Mouse (Mus musculus) cerebellum, adult 11 months (tissue): ENCODE results near the gene Olfr954.

Experiments
- DNase-seq: peaks from one replicate; pipeline ENCODE4 v3.0.0; 2022

The Olfr954 gene

GRCm38 (mm10) chr9:39456401-39456800 is at the start of gene Olfr954:
Gene Olfr954, plus strand, starts transcription at chr9:39456701.
- no peak for DNase-seq

GRCm38 (mm10) chr9:39427048-39427447 is 29.5 kb upstream of the Olfr954 start, which contains the start of gene Olfr952:
Gene Olfr952, minus strand, starts transcription at chr9:39427148.
- DNase-seq, result no peak

GRCm38 (mm10) chr9:39471844-39472243 is 15.3 kb downstream of the Olfr954 start, which contains the start of gene Olfr955:
Gene Olfr955, minus strand, starts transcription at chr9:39471944.
- no peak for DNase-seq

- DNase-seq, result no peak
Observed at GRCm38 (mm10) chr9:39493895-39494294, 37.4 kb downstream of the Olfr954 start, which contains the start of gene Olfr44. Gene Olfr44, minus strand, starts transcription at chr9:39493995.

- peak; percentile 1 for DNase-seq
Observed at GRCm38 (mm10) chr9:39508998-39509397, 52.5 kb downstream of the Olfr954 start.

- DNase-seq, result no peak
Observed at GRCm38 (mm10) chr9:39509412-39509811, 52.9 kb downstream of the Olfr954 start.
